Mouse (Mus musculus) erythroblast, embryonic 14.5 days (primary cell): ENCODE results near the gene Gm3604.
"Not testable (repeated sequence)": the region's sequence is repeated elsewhere in the genome, so short reads cannot be mapped to it uniquely, and the experiment has no call there.

ENCODE experiments used
- GATA1 ChIP-seq: IDR thresholded peaks from 2 replicates; pipeline ENCODE4 v1.6.1; 2012; ENCODE audit warnings: low read length, inconsistent platforms, mixed read lengths
- TAL1 ChIP-seq: IDR thresholded peaks from 3 replicates; pipeline ENCODE4 v1.6.1; 2012; ENCODE audit warnings: low read length, inconsistent platforms, mixed read lengths

DNA sequence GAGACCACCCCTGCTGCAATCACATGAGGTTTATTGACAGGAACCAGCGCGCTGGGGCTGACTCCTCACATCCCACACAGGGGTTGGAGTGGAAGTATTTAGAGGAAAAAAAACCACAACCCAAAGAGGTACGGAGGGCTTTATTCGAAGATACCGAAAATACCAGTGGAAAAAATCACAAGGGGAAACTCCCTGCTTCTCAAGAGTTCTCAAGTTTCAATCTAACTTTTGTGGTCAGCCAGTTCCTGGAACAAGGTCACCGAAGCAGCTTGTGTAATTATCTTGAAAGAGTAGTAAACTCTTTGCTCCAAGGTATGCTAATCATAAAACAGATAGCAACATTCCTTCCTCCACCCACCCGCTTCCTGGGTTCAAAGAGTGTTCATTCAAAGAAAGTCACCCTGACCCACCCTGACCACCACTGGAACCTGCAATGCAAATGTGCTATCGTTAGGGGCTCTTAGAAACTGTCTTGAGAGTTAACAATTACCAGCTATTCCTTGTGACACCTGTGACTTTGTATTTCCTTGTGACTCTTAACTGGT is 7.2 kb upstream of the Gm3604 start:
- TF ChIP-seq TAL1, GATA1: not testable (repeated sequence)
